Mouse (Mus musculus) kidney, postnatal 0 days (tissue): ENCODE data around the gene Fyn. TPM values are rescaled to one million over a fixed set of nuclear protein-coding genes. Genes with fewer than 3 reads are reported as not detected.

ENCODE experiments used
- ATAC-seq: fragments of 200-750 bp; cut with Nextera tagmentation; replicated peaks from 2 replicates; pipeline ENCODE4 v1.8.0; 2017; ENCODE audit warnings: low read depth, moderate number of reproducible peaks, moderate TSS enrichment, moderate library complexity; ENCODE audit not compliant: low FRiP score
- DNase-seq: peaks from one replicate; pipeline ENCODE4 v3.0.0-alpha.2; 2016; ENCODE audit warnings: low spot score
- H3K27ac ChIP-seq: fragments of 300-500 bp; sonication (generic); 2 replicates; pipeline ENCODE4 v1.5.1; 2014; ENCODE audit warnings: mild to moderate bottlenecking
- H3K27me3 ChIP-seq: fragments of 300-500 bp; sonication (generic); 2 replicates; pipeline ENCODE4 v1.6.1; 2014; ENCODE audit warnings: low read length, mixed read lengths; ENCODE audit not compliant: insufficient read depth
- H3K36me3 ChIP-seq: fragments of 300-500 bp; sonication (generic); 2 replicates; pipeline ENCODE4 v1.6.1; 2014; ENCODE audit warnings: low read length, mixed read lengths; ENCODE audit not compliant: insufficient read depth
- H3K4me1 ChIP-seq: fragments of 300-500 bp; sonication (generic); replicated peaks from 2 replicates; pipeline ENCODE4 v1.6.1; 2014; ENCODE audit warnings: antibody characterized with exemption, low read length, mixed read lengths; ENCODE audit not compliant: insufficient read depth
- H3K4me2 ChIP-seq: fragments of 300-500 bp; sonication (generic); 2 replicates; pipeline ENCODE4 v1.6.1; 2014; ENCODE audit warnings: mild to moderate bottlenecking, low read length, moderate library complexity, mixed read lengths
- H3K4me3 ChIP-seq: fragments of 300-500 bp; sonication (generic); replicated peaks from 2 replicates; pipeline ENCODE4 v1.5.1; 2014; ENCODE audit warnings: low read depth, low read length
- H3K9ac ChIP-seq: fragments of 300-500 bp; sonication (generic); 2 replicates; pipeline ENCODE4 v1.6.1; 2014; ENCODE audit warnings: low read depth, low read length
- H3K9me3 ChIP-seq: fragments of 300-500 bp; sonication (generic); replicated peaks from 2 replicates; pipeline ENCODE4 v1.6.1; 2016; ENCODE audit warnings: low read length, inconsistent platforms, mixed read lengths
- CTCF ChIP-seq: IDR thresholded peaks from 2 replicates; pipeline ENCODE4 v1.5.1; 2016; ENCODE audit warnings: antibody characterized with exemption, low read depth, mild to moderate bottlenecking, moderate library complexity
- WGBS: fragments of 180-500 bp; shearing (Covaris S2); extraction: QIAGEN DNeasy Blood & Tissue Kit; methylation state at CpG from one replicate; pipeline ENCODE4 v1.1.7; 2014; 5-methylcytosine and 5-hydroxymethylcytosine counted together
- polyA plus RNA-seq: library from polyadenylated mRNA; unstranded; fragments of >200 nt; fragmentation: Nextera tagmentation; extraction: Ambion mirVana; gene quantifications from 2 replicates; pipeline ENCODE4 v1.2.1, GENCODE M21; 2015

Fyn gene
- polyA plus RNA-seq, 1 experiment from 2014 or later = 27.8 TPM

GRCm38 (mm10) chr10:39583718-39584117 is 215.1 kb downstream of the Fyn start:
- no peak overlapping the region for H3K4me2 ChIP-seq
- no peaks in the 10 kb centered on the region for H3K9me3 ChIP-seq
- no peak overlapping the region for H3K27ac ChIP-seq
- WGBS = 86% methylated on average over 12 of the region's 12 CpGs
- H3K27me3 ChIP-seq = no peaks in the 10 kb centered on the region
- TF ChIP-seq CTCF = no peak
- H3K4me3 ChIP-seq = no peak overlapping the region
- ATAC-seq (no peak), DNase-seq (no peak)
- no peaks in the 10 kb centered on the region for H3K36me3 ChIP-seq
- H3K4me1 ChIP-seq = no peaks in the 10 kb centered on the region
- no peak overlapping the region for H3K9ac ChIP-seq

- no peak overlapping the region for H3K4me3 ChIP-seq
- ATAC-seq = no peak
- WGBS = 71% methylated on average over 5 of the region's 5 CpGs
- DNase-seq = no peak
- no peaks in the 10 kb centered on the region for H3K27me3 ChIP-seq
- H3K9ac ChIP-seq = no peak overlapping the region
- no peaks in the 10 kb centered on the region for H3K9me3 ChIP-seq
- no peaks in the 10 kb centered on the region for H3K36me3 ChIP-seq
- H3K27ac ChIP-seq = no peak overlapping the region
- H3K4me1 ChIP-seq = no peaks in the 10 kb centered on the region
- no peak for TF ChIP-seq CTCF
- no peak overlapping the region for H3K4me2 ChIP-seq
Observed at GRCm38 (mm10) chr10:39587290-39587925, 218.8 kb downstream of the Fyn start.

- ATAC-seq = no peak
- H3K36me3 ChIP-seq = no peaks in the 10 kb centered on the region
- no peak overlapping the region for H3K4me2 ChIP-seq
- DNase-seq = no peak
- H3K27me3 ChIP-seq = no peaks in the 10 kb centered on the region
- no peak overlapping the region for H3K27ac ChIP-seq
- no peak overlapping the region for H3K4me3 ChIP-seq
- no peaks in the 10 kb centered on the region for H3K4me1 ChIP-seq
- H3K9ac ChIP-seq = no peak overlapping the region
- 47% methylated on average over 8 of the region's 8 CpGs for WGBS
- H3K9me3 ChIP-seq = peaks cover under 1% of the 10 kb centered on the region; the same call in 1 of the 2 replicates
- no peak for TF ChIP-seq CTCF
Observed at GRCm38 (mm10) chr10:39587973-39588746, 219.5 kb downstream of the Fyn start.

- H3K9ac ChIP-seq = no peak overlapping the region
Observed at GRCm38 (mm10) chr10:39589765-39590546, 221.3 kb downstream of the Fyn start.

GRCm38 (mm10) chr10:39590629-39591028 is 222.0 kb downstream of the Fyn start:
- WGBS = 60% methylated on average over 10 of the region's 10 CpGs
- Histone ChIP-seq H3K27me3 (no peaks in the 10 kb centered on the region), H3K4me2 (peak overlapping the region; percentile 15; the same call in 1 of the 2 replicates)

More at GRCm38 (mm10) chr10:39589765-39590546, 221.3 kb downstream of the Fyn start:
- TF ChIP-seq CTCF = no peak
- DNase-seq (no peak), ATAC-seq (no peak)
- WGBS = 57% methylated on average over 19 of the region's 19 CpGs
- Histone ChIP-seq H3K4me3 (0 out of 2 replicates have a peak overlapping the region, but pooled peaks have one; percentile 4), H3K4me1 (no peaks in the 10 kb centered on the region), H3K9me3 (peaks cover 11% of the 10 kb centered on the region; the same call in 1 of the 2 replicates), H3K27ac (no peak overlapping the region), H3K36me3 (no peaks in the 10 kb centered on the region), H3K27me3 (no peaks in the 10 kb centered on the region), H3K4me2 (peak overlapping the region; percentile 15; the same call in 1 of the 2 replicates)

GRCm38 (mm10) chr10:39592501-39592900 is 223.8 kb downstream of the Fyn start:
- no peak for TF ChIP-seq CTCF
- Histone ChIP-seq H3K9ac (no peak overlapping the region), H3K27me3 (no peaks in the 10 kb centered on the region), H3K4me2 (no peak overlapping the region), H3K9me3 (peaks cover 11% of the 10 kb centered on the region; the same call in 1 of the 2 replicates), H3K4me1 (0 out of 2 replicates have a peak, but pooled peaks cover 2% of the 10 kb centered on the region), H3K4me3 (no peak overlapping the region), H3K36me3 (no peaks in the 10 kb centered on the region), H3K27ac (no peak overlapping the region)
- whole genome bisulfite sequencing = 95% methylated on average over 4 of the region's 4 CpGs
- DNase-seq (no peak), ATAC-seq (no peak)

More at GRCm38 (mm10) chr10:39590629-39591028, 222.0 kb downstream of the Fyn start:
- ATAC-seq = no peak; the same call in 1 of the 2 replicates
- Histone ChIP-seq H3K9me3 (peaks cover 11% of the 10 kb centered on the region; the same call in 1 of the 2 replicates), H3K4me1 (no peaks in the 10 kb centered on the region), H3K27ac (no peak overlapping the region), H3K4me3 (no peak overlapping the region), H3K36me3 (no peaks in the 10 kb centered on the region), H3K9ac (no peak overlapping the region)
- no peak for DNase-seq
- TF ChIP-seq CTCF = no peak
